Mouse (Mus musculus): Measurements from ENCODE around the gene Cacnb4.

DNA sequence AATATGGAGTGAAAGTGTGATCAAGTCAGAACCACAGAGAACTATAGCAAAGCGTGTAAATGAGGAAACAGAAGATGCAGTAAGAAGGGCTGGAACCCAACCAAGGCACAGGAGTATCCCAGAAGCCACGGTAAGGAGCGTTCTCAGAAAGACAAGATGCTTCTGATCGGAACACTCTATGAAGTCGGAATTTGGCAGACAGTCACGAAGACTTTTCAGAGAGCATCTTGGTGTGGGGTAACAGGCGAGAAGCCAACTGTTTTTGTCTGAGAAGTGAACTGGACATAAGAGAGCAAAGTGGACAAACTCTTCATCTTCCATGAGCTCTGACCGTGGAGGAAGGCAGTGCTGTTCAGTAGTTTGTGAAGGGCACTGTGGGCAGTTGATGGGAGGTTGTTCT lies 73.7 kb downstream of the Cacnb4 start:
- TF ChIP-seq CEBPB (IDR thresholded peaks at IDR 0.05; ENCODE audit: insufficient read depth, poor library complexity, severe bottlenecking) (no peak), POLR2A (IDR thresholded peaks at IDR 0.05; ENCODE audit: insufficient read length, low read depth) (no peak)

Measured in myocyte (in vitro differentiated cells).